Mouse (Mus musculus) right cerebral cortex, adult 18-20 months (tissue): ENCODE data around the gene Angptl7.
A peak's percentile ranks its signal among the peaks of the same experiment; 100 is the strongest.

Experiments used
- DNase-seq: peaks from one replicate; pipeline ENCODE4 v3.0.0; 2022; ENCODE audit warnings: mixed read lengths

Angptl7 gene

GRCm38 (mm10) chr4:148500410-148500867 is at the start of gene Angptl7:
TSS of gene Angptl7 (minus strand) at chr4:148500460.
- no peak for DNase-seq

- DNase-seq, result no peak
Observed at GRCm38 (mm10) chr4:148549106-148549505, 48.8 kb upstream of the Angptl7 start.

- DNase-seq, result no peak
Observed at GRCm38 (mm10) chr4:148535876-148536275, 35.6 kb upstream of the Angptl7 start.

GRCm38 (mm10) chr4:148533613-148534328 is 33.5 kb upstream of the Angptl7 start:
- DNase-seq, result no peak

GRCm38 (mm10) chr4:148532516-148532915 is 32.3 kb upstream of the Angptl7 start:
- DNase-seq, result no peak

GRCm38 (mm10) chr4:148531341-148531740 is 31.1 kb upstream of the Angptl7 start:
- DNase-seq, result no peak

- no peak for DNase-seq
Observed at GRCm38 (mm10) chr4:148530778-148531177, 30.5 kb upstream of the Angptl7 start.

- DNase-seq, result no peak
Observed at GRCm38 (mm10) chr4:148530351-148530750, 30.1 kb upstream of the Angptl7 start.

GRCm38 (mm10) chr4:148527158-148527910 is 27.1 kb upstream of the Angptl7 start:
- no peak for DNase-seq

- DNase-seq, result no peak
Observed at GRCm38 (mm10) chr4:148523538-148523937, 23.3 kb upstream of the Angptl7 start.

GRCm38 (mm10) chr4:148518235-148518795 is 18.1 kb upstream of the Angptl7 start:
- DNase-seq, result peak; percentile 52

- DNase-seq, result no peak
Observed at GRCm38 (mm10) chr4:148517809-148518208, 17.5 kb upstream of the Angptl7 start.

- no peak for DNase-seq
Observed at GRCm38 (mm10) chr4:148515313-148515712, 15.1 kb upstream of the Angptl7 start.

- DNase-seq, result peak; percentile 43
Observed at GRCm38 (mm10) chr4:148513021-148513559, 12.8 kb upstream of the Angptl7 start.

GRCm38 (mm10) chr4:148511334-148511733 is 11.1 kb upstream of the Angptl7 start:
- no peak for DNase-seq

- DNase-seq, result no peak
Observed at GRCm38 (mm10) chr4:148510691-148511090, 10.4 kb upstream of the Angptl7 start.

GRCm38 (mm10) chr4:148509450-148510084 is 9.3 kb upstream of the Angptl7 start:
- no peak for DNase-seq

- peak; percentile 78 for DNase-seq
Observed at GRCm38 (mm10) chr4:148508084-148508849, 8.0 kb upstream of the Angptl7 start.

GRCm38 (mm10) chr4:148507585-148507984 is 7.3 kb upstream of the Angptl7 start:
- DNase-seq, result no peak

- DNase-seq, result peak; percentile 49
Observed at GRCm38 (mm10) chr4:148504497-148504959, 4.3 kb upstream of the Angptl7 start.

- peak; percentile 67 for DNase-seq
Observed at GRCm38 (mm10) chr4:148495874-148496689, 4.2 kb downstream of the Angptl7 start.
